Mouse (Mus musculus) telencephalon, adult 2 months (tissue): ENCODE measurements around the gene Pde4a.

Source experiments
- DNase-seq: peaks from one replicate; pipeline ENCODE4 v3.0.0-alpha.2; 2011; ENCODE audit warnings: low read depth, low spot score

Pde4a gene

GRCm38 (mm10) chr9:21149077-21149653, 16.3 kb upstream of the Pde4a start:
- no peak for DNase-seq

- DNase-seq = peak; percentile 78
Measured at GRCm38 (mm10) chr9:21149654-21150419, 15.7 kb upstream of the Pde4a start, which contains the start of gene Cdc37. Gene Cdc37, minus strand, starts transcription at chr9:21149982.

DNA sequence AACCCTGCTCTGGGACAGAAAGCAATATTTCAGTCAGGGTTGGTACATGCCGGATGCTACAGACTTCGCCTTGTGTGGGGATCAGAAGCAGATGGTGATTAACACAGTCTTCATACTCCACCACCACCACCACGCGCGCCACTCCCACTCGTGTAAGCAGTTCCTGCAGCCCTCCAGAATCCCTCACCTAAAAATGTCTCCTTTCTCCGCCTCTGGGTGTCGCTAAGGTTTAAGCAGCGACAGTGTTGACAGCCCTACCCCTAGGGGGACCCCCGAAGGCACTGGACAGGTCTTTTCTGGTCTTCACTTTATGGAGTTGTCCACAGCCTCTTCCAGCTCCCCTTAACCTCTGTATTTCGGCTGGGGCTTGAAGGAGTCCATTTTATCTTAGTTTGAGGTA, 12.8 kb upstream of the Pde4a start:
- DNase-seq = peak; percentile 71

GRCm38 (mm10) chr9:21153331-21153730, 12.2 kb upstream of the Pde4a start:
- DNase-seq = no peak

- DNase-seq = no peak
Measured at GRCm38 (mm10) chr9:21153833-21154232, 11.7 kb upstream of the Pde4a start.

DNA sequence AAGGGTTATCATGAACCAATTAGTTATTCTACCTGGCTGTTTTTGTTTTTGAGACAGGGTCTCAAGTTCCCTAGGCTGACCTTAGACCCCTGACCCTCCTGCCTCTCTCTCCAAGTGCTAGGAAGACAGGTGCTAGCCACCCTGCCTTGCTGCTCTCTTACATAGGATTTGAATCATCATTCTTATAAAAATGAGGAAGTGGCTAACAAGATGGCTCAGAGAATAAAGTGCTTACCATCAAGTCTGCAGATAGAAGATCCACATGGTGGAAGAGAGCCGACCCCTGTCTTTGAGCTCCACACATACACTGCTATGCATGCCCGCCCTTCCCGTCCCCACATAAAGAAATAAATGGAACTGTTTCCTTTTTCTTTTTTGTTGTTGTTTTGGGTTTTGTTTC, 10.7 kb upstream of the Pde4a start:
- no peak for DNase-seq

- DNase-seq = peak; percentile 92
Measured at GRCm38 (mm10) chr9:21161209-21161909, 4.2 kb upstream of the Pde4a start.

DNA sequence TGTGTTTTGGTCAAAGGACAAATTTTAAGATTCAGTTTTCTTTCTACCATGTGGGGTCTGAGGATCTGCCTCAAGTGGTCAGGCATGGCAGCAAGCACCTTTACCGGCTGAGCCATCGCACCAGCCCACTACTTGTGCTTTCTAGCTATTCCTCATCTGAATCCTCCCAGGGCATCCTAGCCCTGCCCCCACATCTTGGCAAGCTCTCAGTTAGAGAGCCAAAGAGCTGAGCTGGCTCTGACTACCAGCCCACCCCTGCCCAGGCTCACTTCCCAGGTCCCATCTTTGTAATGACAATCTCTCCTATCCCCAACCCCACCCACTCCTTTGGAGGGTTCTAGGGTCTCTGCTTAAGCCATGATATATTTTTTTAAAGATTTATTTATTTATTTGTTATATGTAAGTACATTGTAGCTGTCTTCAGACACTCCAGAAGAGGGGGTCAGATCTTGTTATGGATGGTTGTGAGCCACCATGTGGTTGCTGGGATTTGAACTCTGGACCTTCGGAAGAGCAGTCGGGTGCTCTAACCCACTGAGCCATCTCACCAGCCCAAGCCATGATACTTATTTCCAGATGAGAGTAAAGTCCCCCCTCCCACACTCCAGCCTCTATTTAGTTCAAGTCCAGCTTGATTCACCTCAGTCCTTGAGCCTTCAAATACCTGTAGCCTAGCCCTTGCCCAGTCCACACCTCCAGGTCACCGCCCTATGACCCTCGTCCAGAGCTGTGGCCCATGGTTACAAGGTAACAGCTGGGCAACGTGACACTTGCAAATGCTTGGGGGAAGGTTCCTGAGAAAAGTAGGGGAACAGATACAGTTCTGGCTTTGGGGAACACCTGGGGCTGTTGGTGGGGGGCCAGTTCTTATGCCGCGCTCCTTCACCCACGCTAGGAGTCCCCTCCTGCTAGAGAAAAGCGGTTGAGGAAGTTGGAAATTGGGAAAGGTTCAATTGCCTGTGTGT, 2.1 kb upstream of the Pde4a start:
- DNase-seq = no peak

DNA sequence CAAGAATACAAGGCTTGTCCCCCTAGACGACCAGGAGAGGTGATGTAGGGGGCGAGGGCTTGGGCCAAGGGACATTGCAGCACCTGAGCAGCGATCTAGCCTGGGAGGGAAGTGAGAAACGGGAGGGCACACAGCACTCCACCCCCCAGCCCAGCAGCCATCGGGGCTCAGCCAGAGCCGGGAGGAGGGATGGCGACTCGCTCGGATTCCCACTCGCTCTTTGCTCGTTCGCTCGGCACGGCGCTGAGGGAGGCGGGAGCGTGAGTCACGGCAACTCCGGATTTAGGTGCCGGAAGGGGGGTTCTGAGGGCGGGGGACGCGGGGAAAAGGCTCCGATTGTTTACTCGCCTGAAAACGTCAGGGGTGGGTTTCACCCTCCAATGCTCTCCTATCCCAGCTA, 1.4 kb upstream of the Pde4a start:
- DNase-seq = peak; percentile 74

GRCm38 (mm10) chr9:21165952-21166451, 488 bp downstream of the Pde4a start:
- DNase-seq = no peak

GRCm38 (mm10) chr9:21166516-21166915, 1.0 kb downstream of the Pde4a start:
- no peak for DNase-seq

DNA sequence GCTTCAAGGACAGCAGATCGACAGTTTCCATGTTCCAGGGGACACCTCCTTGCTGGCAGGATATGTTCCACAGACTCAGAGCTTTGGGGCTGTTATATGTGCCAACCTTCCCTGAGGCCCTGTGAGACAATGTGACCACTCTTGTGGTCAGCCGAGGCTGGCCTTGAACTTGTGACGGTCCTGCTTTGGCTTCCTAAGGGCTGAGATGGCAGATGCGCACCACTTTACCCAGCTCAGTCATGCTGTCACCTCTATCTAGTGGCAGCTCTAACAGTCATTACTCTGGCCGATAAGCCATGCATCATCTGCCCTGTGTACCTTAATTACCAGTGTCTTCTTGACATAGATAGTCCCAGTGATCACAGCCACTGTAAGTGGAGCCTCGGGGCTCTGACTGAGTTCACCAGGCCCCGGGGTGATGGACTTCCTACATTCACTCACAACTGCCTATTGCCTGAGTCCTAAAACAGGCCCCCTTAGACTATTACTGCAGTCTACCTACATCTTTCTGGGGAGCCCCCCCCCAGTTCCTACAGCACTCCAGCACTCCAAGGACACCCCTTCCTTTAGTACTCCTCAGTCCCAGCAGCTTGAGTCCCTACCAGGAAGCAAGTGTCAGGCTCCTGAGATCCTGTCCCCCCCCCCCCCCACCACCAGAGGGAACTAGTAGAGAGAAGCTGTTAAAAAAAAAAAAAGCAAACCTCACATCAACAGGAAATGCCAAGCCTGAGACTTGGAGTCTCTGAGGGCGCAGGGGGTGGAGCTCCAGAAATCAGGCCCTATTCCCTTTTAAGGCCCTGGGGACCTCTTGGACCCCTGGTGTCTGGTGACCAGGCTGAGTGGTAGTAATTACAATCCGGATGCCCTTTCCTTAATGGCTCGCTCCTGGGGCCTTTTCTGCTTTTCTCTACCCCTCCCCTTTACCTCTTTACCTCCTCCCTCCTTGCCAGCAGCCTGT, 1.9 kb downstream of the Pde4a start:
- no peak for DNase-seq

GRCm38 (mm10) chr9:21168161-21169123, 2.9 kb downstream of the Pde4a start:
- DNase-seq = no peak

DNA sequence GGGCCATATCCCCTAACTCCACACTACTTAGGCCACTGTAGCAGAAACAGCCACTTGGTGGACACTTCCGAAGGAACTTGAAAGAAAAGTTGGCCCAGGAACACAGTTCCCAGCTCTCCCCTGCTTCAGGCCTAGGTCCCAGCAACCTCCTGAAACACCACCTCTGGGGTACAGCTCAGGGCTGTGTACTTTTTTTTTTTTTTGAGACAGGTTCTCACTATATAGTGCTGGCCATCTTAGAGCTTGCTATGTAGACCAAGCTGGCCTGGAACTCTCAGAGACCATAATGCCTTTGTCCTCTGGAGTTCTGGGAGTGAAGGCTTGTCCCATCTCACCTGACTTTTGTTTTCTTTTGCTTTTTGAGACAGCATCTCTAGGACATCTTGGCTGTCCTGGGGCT, 3.6 kb downstream of the Pde4a start:
- DNase-seq = no peak

DNA sequence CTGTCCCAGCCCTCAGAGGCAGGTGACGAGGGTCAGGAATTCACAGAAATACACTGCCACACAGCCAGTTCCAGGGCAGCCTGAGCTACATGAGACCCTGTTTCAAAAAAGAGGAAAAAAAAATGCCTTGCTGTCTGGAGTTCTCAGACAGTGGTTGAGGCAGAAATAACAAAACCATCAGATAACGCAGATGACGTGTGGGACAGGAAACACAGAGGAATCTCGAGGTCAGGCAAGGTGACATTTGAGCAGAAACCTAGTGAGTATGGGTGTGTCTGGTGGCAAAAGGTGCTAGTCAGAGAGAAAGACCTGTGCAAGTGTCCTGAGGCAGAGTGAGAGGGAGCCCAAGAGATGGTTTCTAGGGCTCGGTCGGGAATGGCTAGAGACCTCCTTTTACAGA, 6.8 kb downstream of the Pde4a start:
- DNase-seq = no peak

DNA sequence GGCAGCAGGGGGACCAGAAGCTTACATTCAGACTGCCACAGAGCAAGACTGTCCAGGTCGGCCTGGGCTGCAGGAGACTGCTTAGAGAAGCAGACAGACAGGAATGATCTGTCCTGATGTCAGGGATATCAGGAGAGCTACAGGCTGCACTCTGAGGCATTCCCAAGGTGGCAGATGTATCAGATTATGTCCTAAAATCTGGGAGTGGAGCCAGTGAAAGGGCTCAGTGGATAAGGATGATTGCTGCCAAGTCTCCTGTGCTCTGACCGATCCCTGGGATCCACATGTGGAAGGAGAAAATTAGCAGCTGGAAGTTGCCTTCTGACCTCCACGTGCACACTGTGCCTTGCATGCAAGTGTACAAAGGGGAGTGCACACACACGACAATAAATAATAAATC, 14.9 kb downstream of the Pde4a start:
- DNase-seq = no peak

GRCm38 (mm10) chr9:21180841-21181240, 15.3 kb downstream of the Pde4a start:
- DNase-seq = no peak

- no peak for DNase-seq
Measured at GRCm38 (mm10) chr9:21181421-21182220, 16.1 kb downstream of the Pde4a start.
